Mouse (Mus musculus) C2C12 (cell line): ENCODE measurements around the gene Tacc2.

Experiments used
- CTCF ChIP-seq: IDR thresholded peaks from one replicate; pipeline ENCODE4 v1.5.1; 2011; ENCODE audit not compliant: control insufficient read depth, insufficient read depth, insufficient read length
- MYOG ChIP-seq: IDR thresholded peaks from one replicate; pipeline ENCODE4 v1.6.1; 2011; ENCODE audit not compliant: control insufficient read depth, insufficient read length; ENCODE audit errors: extremely low read depth
- USF1 ChIP-seq: IDR thresholded peaks from one replicate; pipeline ENCODE4 v1.6.1; 2011; ENCODE audit warnings: low read depth, mild to moderate bottlenecking, control low read depth, moderate library complexity

DNA sequence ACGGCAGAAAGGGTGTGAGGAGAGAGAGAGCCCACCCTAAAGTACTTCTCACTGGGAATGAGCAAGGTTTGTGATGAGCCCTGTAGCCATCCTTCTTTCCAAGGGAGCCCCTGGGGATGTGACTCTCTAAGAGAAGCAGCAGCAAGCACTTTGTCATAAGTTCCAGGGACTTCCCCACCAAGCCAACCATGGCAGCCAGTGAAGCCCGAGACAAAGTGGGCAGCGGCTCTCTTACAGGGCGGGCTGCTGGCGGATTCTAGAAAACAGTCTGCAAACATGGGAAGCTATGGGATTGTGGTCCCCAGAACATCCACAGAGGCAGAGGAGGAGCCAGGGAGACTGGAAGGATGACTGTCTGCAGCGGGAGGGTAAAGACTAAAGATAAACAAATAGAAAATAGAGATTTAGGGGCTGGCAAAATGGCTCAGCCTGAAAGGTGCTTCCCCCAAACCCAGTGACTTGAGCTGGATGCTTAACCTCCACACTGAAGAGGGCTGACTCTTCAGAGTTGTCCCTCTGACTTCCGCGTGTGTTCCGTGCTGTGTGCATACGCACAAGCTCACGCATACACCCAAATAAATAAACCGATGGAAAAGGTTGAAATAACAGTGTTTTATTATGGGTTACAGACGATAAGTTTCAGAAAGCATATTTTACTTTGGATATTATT, 118.6 kb downstream of the Tacc2 start:
- TF ChIP-seq USF1, result no peak
- TF ChIP-seq CTCF, result no peak
- no peak for TF ChIP-seq MYOG
